ENCODE assay signal across 25 mouse cellular contexts in the genomic region with DNA sequence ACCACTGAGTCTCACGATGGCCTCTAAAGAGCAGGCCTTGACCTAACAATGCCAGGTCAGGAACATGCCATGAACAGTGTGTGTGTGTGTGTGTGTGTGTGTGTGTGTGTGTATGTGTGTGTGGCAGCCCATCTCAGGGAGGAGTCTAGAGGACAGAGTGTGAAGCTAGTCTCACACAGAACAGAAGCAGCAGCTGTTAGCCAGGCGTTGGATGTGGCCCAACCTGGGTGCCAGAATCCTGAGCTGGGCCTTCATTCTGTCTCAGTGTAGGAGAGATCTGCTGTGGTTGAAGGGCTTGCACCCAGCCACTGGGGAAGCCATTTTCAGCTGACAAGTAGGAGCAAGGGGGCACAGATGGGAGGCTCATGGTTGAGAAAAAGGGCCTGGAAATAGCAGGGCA.
DNase-seq lines count a peak whose midpoint lies in the region; ATAC-seq and TF ChIP-seq lines count a peak whose summit lies in the region.
"Had no signal": no experiment of that assay in that cellular context is flagged by ENCODE, and none has a peak within 500 bp of the region (broad histone marks: within the 10 kb centered on the region; RNA-seq: fewer than 3 reads in every experiment).

No protein-coding gene starts in this region.

- no peak for DNase-seq in frontal cortex, postnatal 14 days (ENCODE audit: low spot score in 2 of 2)
- peak; percentile 27 for DNase-seq in gastrocnemius, postnatal 10 days
- no peak for DNase-seq in gastrocnemius, postnatal 36 days
- peak; percentile 8 to 15 for DNase-seq in heart, postnatal 36 days
- no peak for DNase-seq in heart, postnatal 25 days (ENCODE audit: low spot score)
- no peak for DNase-seq in spleen, adult 12 weeks (ENCODE audit: low spot score)
- DNase-seq: adrenal gland, adult 2 months; adrenal gland, postnatal 10 days; adrenal gland, postnatal 25 days; B cell, adult 2 months; cerebellum, adult 11-12 months; cerebellum, adult 2 months; cerebellum, adult 9-10 months; cerebellum, postnatal 25 days had no signal

- H3K4me3 ChIP-seq in myocyte = no peak overlapping the region
- H3K4me3 ChIP-seq: embryonic facial prominence, embryonic 10.5 days; embryonic facial prominence, embryonic 12.5 days; forebrain, embryonic 13.5 days; forebrain, embryonic 15.5 days had no signal

- H3ac ChIP-seq in myocyte (ENCODE audit: control insufficient read depth, insufficient read length) = no peak overlapping the region

- intact Hi-C loops in gastrocnemius, postnatal 36 days (cut with DNase I) = no loop called here
- intact Hi-C loops in heart, postnatal 36 days (cut with DNase I) = no loop called here
- intact Hi-C loops in heart, postnatal 25 days (cut with DNase I) = no loop called here

- peak; percentile 55; the same call in 1 of the 2 replicates for ATAC-seq in frontal cortex, adult (ENCODE audit: low TSS enrichment)
- ATAC-seq: activated CD4-positive, CD25-positive, alpha-beta regulatory T cell, adult 4 months; CD4-positive, CD25-positive, alpha-beta regulatory T cell, adult 4 months; forebrain, embryonic 13.5 days; forebrain, embryonic 15.5 days; Patski had no signal

- H3K79me2 ChIP-seq in myocyte (ENCODE audit: control insufficient read depth, insufficient read depth) = peaks cover 88% of the 10 kb centered on the region

- H3K27me3 ChIP-seq in myocyte (ENCODE audit: control insufficient read depth, insufficient read depth, insufficient read length) = no peaks in the 10 kb centered on the region
- H3K27me3 ChIP-seq: CH12.LX; embryonic facial prominence, embryonic 12.5 days; forebrain, embryonic 13.5 days; forebrain, embryonic 15.5 days; Patski had no signal

- peaks cover 33% of the 10 kb centered on the region for H3K36me3 ChIP-seq in myocyte (ENCODE audit: control insufficient read depth, insufficient read depth)
- H3K36me3 ChIP-seq: embryonic facial prominence, embryonic 10.5 days; embryonic facial prominence, embryonic 12.5 days; forebrain, embryonic 15.5 days; G1E had no signal

- TF ChIP-seq POLR2A in myocyte (IDR thresholded peaks at IDR 0.05; ENCODE audit: insufficient read length, low read depth) = no peak

- no peak overlapping the region for H3K4me2 ChIP-seq in myocyte (ENCODE audit: low read depth)
- H3K4me2 ChIP-seq: embryonic facial prominence, embryonic 12.5 days; forebrain, embryonic 13.5 days; forebrain, embryonic 15.5 days had no signal

TF ChIP-seq in myocyte, 11 proteins besides CTCF, POLR2A, EP300 and RAD21:
- TF ChIP-seq MYOG (IDR thresholded peaks at IDR 0.05; ENCODE audit: control insufficient read depth in 1 of 3, insufficient read depth in 1 of 3, insufficient read length in 2 of 3, low read depth in 2 of 3) (peak in 2 of 3 experiments; percentile 31 to 57), CEBPB (IDR thresholded peaks at IDR 0.05; ENCODE audit: insufficient read depth, poor library complexity, severe bottlenecking) (no peak), MYOD1 (IDR thresholded peaks at IDR 0.05; ENCODE audit: control insufficient read depth in 1 of 3, insufficient read length in 2 of 3, low read depth in 2 of 3) (peak in 2 of 3 experiments; percentile 47 to 55), TCF12 (IDR thresholded peaks at IDR 0.05; ENCODE audit: insufficient read depth, poor library complexity, severe bottlenecking) (no peak)

Comparison
In these comparisons a context has a peak if more than half of its experiments do, and no peak if none do; other contexts are left out.
1. DNase-seq: peak in gastrocnemius, postnatal 10 days (single experiment) and heart, postnatal 36 days (2 of 2); none in frontal cortex, postnatal 14 days (0 of 2), gastrocnemius, postnatal 36 days (0 of 2), heart, postnatal 25 days (single experiment) and spleen, adult 12 weeks (single experiment).